Mouse (Mus musculus) myocyte (in vitro differentiated cells): ENCODE measurements around the gene Stip1.

Experiments used
- CEBPB ChIP-seq: IDR thresholded peaks from 2 replicates; pipeline ENCODE4 v1.6.1; 2011; ENCODE audit warnings: mild to moderate bottlenecking, moderate library complexity; ENCODE audit not compliant: poor library complexity, insufficient read depth, severe bottlenecking
- E2F4 ChIP-seq: IDR thresholded peaks from one replicate; pipeline ENCODE4 v1.6.1; 2011; ENCODE audit warnings: mild to moderate bottlenecking, control low read depth, moderate library complexity; ENCODE audit not compliant: insufficient read depth
- MAX ChIP-seq: IDR thresholded peaks from one replicate; pipeline ENCODE4 v1.6.1; 2011; ENCODE audit warnings: low read depth, mild to moderate bottlenecking, control low read depth
- MYOD1 ChIP-seq, 3 experiments: IDR thresholded peaks; one replicate each; pipeline ENCODE4 v1.6.1; 2011; ENCODE audit warnings: control low read depth in 2 of 3, low read depth in 2 of 3, mild to moderate bottlenecking in 2 of 3, moderate library complexity in 1 of 3; ENCODE audit not compliant: insufficient read length in 2 of 3, control insufficient read depth in 1 of 3
- MYOG ChIP-seq, 3 experiments: IDR thresholded peaks; one replicate each; pipeline ENCODE4 v1.6.1; 2011; ENCODE audit warnings: control low read depth in 2 of 3, low read depth in 2 of 3, mild to moderate bottlenecking in 2 of 3; ENCODE audit not compliant: insufficient read length in 2 of 3, control insufficient read depth in 1 of 3, insufficient read depth in 1 of 3
- POLR2A ChIP-seq: IDR thresholded peaks from one replicate; pipeline ENCODE4 v1.6.1; 2011; ENCODE audit warnings: low read depth, mild to moderate bottlenecking, control low read depth, moderate library complexity; ENCODE audit not compliant: insufficient read length
- SRF ChIP-seq: IDR thresholded peaks from one replicate; pipeline ENCODE4 v1.6.1; 2011; ENCODE audit warnings: low read depth; ENCODE audit not compliant: control insufficient read depth, insufficient read length
- TCF12 ChIP-seq: IDR thresholded peaks from one replicate; pipeline ENCODE4 v1.6.1; 2011; ENCODE audit warnings: mild to moderate bottlenecking, control low read depth; ENCODE audit not compliant: poor library complexity, insufficient read depth, severe bottlenecking
- USF1 ChIP-seq: IDR thresholded peaks from one replicate; pipeline ENCODE4 v1.6.1; 2011; ENCODE audit warnings: low read depth, mild to moderate bottlenecking, control low read depth, moderate library complexity

- TF ChIP-seq MAX (no peak), USF1 (no peak), SRF (no peak), POLR2A (no peak), E2F4 (no peak), MYOG (IDR thresholded peaks at IDR 0.05; ENCODE audit: control insufficient read depth in 1 of 3, insufficient read depth in 1 of 3, insufficient read length in 2 of 3, low read depth in 2 of 3) (no peak), CEBPB (no peak), MYOD1 (IDR thresholded peaks at IDR 0.05; ENCODE audit: control insufficient read depth in 1 of 3, insufficient read length in 2 of 3, low read depth in 2 of 3) (no peak), TCF12 (no peak)
Measured at GRCm38 (mm10) chr19:7077666-7078065, 37.9 kb upstream of the Stip1 start.
